Mouse (Mus musculus): ENCODE measurements around the gene Pxk.

DNA sequence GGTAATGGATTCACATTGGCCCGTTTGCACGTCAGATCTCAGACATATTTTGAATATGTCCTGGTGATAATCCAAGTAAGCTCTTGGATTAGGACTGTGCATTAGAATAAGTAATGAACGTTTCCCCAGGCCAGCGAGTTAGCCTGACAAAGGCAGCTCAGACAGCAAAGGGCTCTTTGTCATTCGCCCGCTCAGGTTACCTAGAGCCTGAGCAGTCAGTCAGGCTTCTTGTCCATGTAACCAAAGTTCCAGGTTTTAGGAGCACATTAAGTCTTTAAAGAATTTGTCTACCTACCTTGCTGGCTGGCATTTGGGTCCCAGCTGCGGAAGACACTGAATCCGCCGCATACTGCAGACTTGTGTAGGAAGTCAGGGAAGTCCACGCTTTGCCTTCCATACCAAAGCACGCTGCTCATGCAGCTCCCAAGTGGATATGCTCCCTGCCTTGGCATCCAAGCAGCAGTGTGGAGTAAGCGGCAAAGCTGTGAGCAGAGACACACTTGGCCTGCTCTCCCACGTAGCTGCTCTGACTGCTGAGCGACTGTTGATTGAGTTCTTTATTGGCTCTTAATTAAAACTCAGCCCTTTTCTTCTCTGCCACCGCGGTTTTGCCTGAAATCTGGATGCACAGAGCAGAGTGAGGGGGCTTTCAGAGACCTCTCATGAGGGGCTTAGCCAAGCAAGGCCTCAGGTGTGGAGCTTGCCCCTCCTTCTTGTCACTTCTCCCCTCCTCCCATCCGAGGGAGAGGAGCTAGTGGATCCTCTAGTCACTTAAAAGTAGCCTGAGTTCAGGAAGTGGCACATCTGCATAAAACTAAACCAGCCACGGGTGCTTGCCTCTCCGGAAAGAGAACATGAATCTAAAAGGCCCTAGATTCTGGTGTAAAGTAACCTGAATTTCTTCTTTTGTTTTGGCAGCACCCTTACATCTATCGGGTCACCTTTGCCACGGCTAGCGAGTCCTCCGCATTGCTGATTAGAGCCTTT is 42.0 kb downstream of the Pxk start:
- no peak for TF ChIP-seq MAX (IDR thresholded peaks at IDR 0.05; ENCODE audit: low read depth)
- no peak for TF ChIP-seq TCF12 (IDR thresholded peaks at IDR 0.05; ENCODE audit: insufficient read depth, poor library complexity, severe bottlenecking)
- TF ChIP-seq POLR2A (IDR thresholded peaks at IDR 0.05; ENCODE audit: insufficient read length, low read depth), result no peak
- TF ChIP-seq POLR2AphosphoS2 (IDR thresholded peaks at IDR 0.05; ENCODE audit: insufficient read length, low read depth), result no peak
- no peak for TF ChIP-seq CEBPB (IDR thresholded peaks at IDR 0.05; ENCODE audit: insufficient read depth, poor library complexity, severe bottlenecking)
